18 mouse cellular contexts compared by ENCODE assay signal in the genomic region with DNA sequence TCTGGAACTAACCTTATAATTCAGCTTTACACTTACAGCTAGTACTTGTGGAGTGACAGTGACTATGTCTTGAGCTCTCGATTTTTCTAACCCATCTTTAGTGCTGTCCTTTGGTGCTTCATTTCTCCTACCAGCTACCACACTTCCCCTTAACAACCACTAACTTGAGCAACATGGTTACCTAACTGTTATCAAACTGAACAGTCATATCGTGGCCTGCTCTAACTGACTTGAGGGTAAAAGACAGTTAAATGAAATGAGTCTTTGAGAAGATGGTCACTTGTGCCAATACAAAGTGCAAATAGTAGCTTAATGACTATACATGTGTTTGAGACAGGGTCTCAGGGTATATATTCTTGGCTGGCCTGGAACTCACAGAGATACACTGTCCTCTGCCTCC. TPM values are rescaled to one million over a fixed set of nuclear protein-coding genes. Genes with fewer than 3 reads are reported as not detected.
DNase-seq lines count a peak whose midpoint lies in the region; ATAC-seq and TF ChIP-seq lines count a peak whose summit lies in the region.
"Had no signal": no experiment of that assay in that cellular context is flagged by ENCODE, and none has a peak within 500 bp of the region (broad histone marks: within the 10 kb centered on the region; RNA-seq: fewer than 3 reads in every experiment).

No protein-coding gene starts in this region.

- H3K9ac ChIP-seq in lung, postnatal 0 days (replicated peaks; ENCODE audit: low read depth) = no peak overlapping the region
- no peak overlapping the region for H3K9ac ChIP-seq in liver, postnatal 0 days (replicated peaks)
- H3K9ac ChIP-seq: forebrain, postnatal 0 days; heart, embryonic 15.5 days; hindbrain, embryonic 14.5 days; limb, embryonic 12.5 days had no signal

- H3K27ac ChIP-seq in lung, postnatal 0 days (ENCODE audit: low read length) = no peak overlapping the region
- H3K27ac ChIP-seq in liver, postnatal 0 days (ENCODE audit: low read depth) = no peak overlapping the region
- H3K27ac ChIP-seq: forebrain, embryonic 10.5 days; heart, embryonic 15.5 days; hindbrain, embryonic 14.5 days; kidney, postnatal 0 days; limb, embryonic 12.5 days had no signal

- no peak overlapping the region for H3K4me3 ChIP-seq in lung, postnatal 0 days (ENCODE audit: low read depth, low read length)
- H3K4me3 ChIP-seq in liver, postnatal 0 days (ENCODE audit: low read depth, low read length) = 0 out of 2 replicates have a peak overlapping the region, but pooled peaks have one; percentile 81
- H3K4me3 ChIP-seq: forebrain, embryonic 10.5 days; heart, embryonic 15.5 days; limb, embryonic 12.5 days had no signal

- intact Hi-C loops in gastrocnemius, postnatal 14 days (cut with DNase I; ENCODE audit: low total_unique reads) = no loop called here
- intact Hi-C loops in heart, postnatal 36 days (cut with DNase I) = loop anchor here (10.0 kb wide), 1 partner anchor 1512 kb away; a partner anchor contains a TSS

- no peak for TF ChIP-seq CTCF in lung, postnatal 0 days (IDR thresholded peaks at IDR 0.05)
- no peak for TF ChIP-seq CTCF in liver, postnatal 0 days (IDR thresholded peaks at IDR 0.05; ENCODE audit: low read depth)

- no peaks in the 10 kb centered on the region; the same call in 1 of the 2 replicates for H3K4me1 ChIP-seq in lung, postnatal 0 days (ENCODE audit: insufficient read depth, low read depth, low read length)
- peaks cover 5% of the 10 kb centered on the region for H3K4me1 ChIP-seq in liver, postnatal 0 days (ENCODE audit: insufficient read depth)
- H3K4me1 ChIP-seq: limb, embryonic 12.5 days had no signal

- H3K9me3 ChIP-seq in lung, postnatal 0 days (ENCODE audit: low read length) = no peaks in the 10 kb centered on the region
- H3K9me3 ChIP-seq in liver, postnatal 0 days (ENCODE audit: low read length) = no peaks in the 10 kb centered on the region
- H3K9me3 ChIP-seq: forebrain, embryonic 10.5 days; heart, embryonic 15.5 days; limb, embryonic 12.5 days had no signal

- no peaks in the 10 kb centered on the region for H3K36me3 ChIP-seq in lung, postnatal 0 days (ENCODE audit: insufficient read depth, low read length)
- H3K36me3 ChIP-seq in liver, postnatal 0 days (replicated peaks; ENCODE audit: insufficient read depth, low read length) = no peaks in the 10 kb centered on the region
- H3K36me3 ChIP-seq: forebrain, embryonic 10.5 days; heart, embryonic 15.5 days; limb, embryonic 12.5 days had no signal

- peak; percentile 37 for DNase-seq in lung, postnatal 0 days (ENCODE audit: low spot score)
- DNase-seq in lung, postnatal 10 days = no peak
- no peak for DNase-seq in liver, postnatal 0 days
- no peak for DNase-seq in gastrocnemius, postnatal 14 days
- DNase-seq in heart, postnatal 36 days = no peak
- DNase-seq: adrenal gland, adult 8-10 months; cerebellum, postnatal 25 days; forebrain, postnatal 0 days; kidney, adult 11 months; retina, postnatal 1 day had no signal

- H3K27me3 ChIP-seq in lung, postnatal 0 days (replicated peaks; ENCODE audit: insufficient read depth, low read length) = no peaks in the 10 kb centered on the region
- H3K27me3 ChIP-seq in liver, postnatal 0 days (ENCODE audit: insufficient read depth, low read length) = no peaks in the 10 kb centered on the region
- H3K27me3 ChIP-seq: heart, embryonic 15.5 days; limb, embryonic 12.5 days had no signal

- no peak for TF ChIP-seq EP300 in lung, postnatal 0 days (IDR thresholded peaks at IDR 0.05)
- TF ChIP-seq EP300 in liver, postnatal 0 days (IDR thresholded peaks at IDR 0.05; ENCODE audit: low read depth) = no peak

- no peak for ATAC-seq in lung, postnatal 0 days
- ATAC-seq in hematopoietic stem cell, adult 5-6 weeks (replicated peaks in 1 of 2; ENCODE audit: insufficient read depth in 1 of 2, low FRiP score in 2 of 2, low TSS enrichment in 1 of 2, low read depth in 1 of 2, poor library complexity in 2 of 2, severe bottlenecking in 2 of 2) = peak; percentile 47 to 54
- ATAC-seq in liver, postnatal 0 days = no peak
- no peak for ATAC-seq in CD4-positive, CD25-positive, alpha-beta regulatory T cell, adult 4 months
- ATAC-seq: forebrain, postnatal 0 days; Patski had no signal

- H3K4me2 ChIP-seq in lung, postnatal 0 days (replicated peaks; ENCODE audit: low read depth, low read length) = no peak overlapping the region; the same call in 1 of the 2 replicates
- H3K4me2 ChIP-seq in liver, postnatal 0 days (ENCODE audit: low read depth, low read length) = peak overlapping the region; percentile 81
- H3K4me2 ChIP-seq: limb, embryonic 12.5 days had no signal

- whole genome bisulfite sequencing in lung, postnatal 0 days = 68% methylated on average over 2 of the region's 2 CpGs
- 32% methylated on average over 2 of the region's 2 CpGs for WGBS in liver, postnatal 0 days (ENCODE audit: insufficient replicate concordance)

RNA-seq across cellular contexts. Expression of a gene that starts 1.8 kb away (rescaled TPM):
- 35.2 and 36.6 TPM in 2 replicates for polyA plus RNA-seq in lung, postnatal 0 days (2015; fragmentation: Nextera tagmentation; extraction: Ambion mirVana)
- 77.9 and 79.5 TPM in 2 replicates for total RNA-seq in hematopoietic stem cell, adult 5-6 weeks (2017)
- polyA plus RNA-seq in liver, postnatal 0 days (2015; fragmentation: Nextera tagmentation; extraction: Ambion mirVana) = 6.1 and 6.3 TPM in 2 replicates
- 10 to 100 TPM; 21.4 to 22.1 TPM for total RNA-seq in gastrocnemius, postnatal 14 days (2021)
- 10 to 100 TPM; 18.2 to 18.5 TPM for total RNA-seq in heart, postnatal 36 days (2021)
- 1 to 10 TPM; 6.0 to 8.7 TPM for polyA plus RNA-seq in CD4-positive, CD25-positive, alpha-beta regulatory T cell, adult 4 months (2017; shearing (Covaris generic))

Comparison
In these comparisons a context has a peak if more than half of its experiments do, and no peak if none do; other contexts are left out.
1. ATAC-seq: peak in hematopoietic stem cell, adult 5-6 weeks (2 of 2); none in lung, postnatal 0 days (single experiment), liver, postnatal 0 days (single experiment) and CD4-positive, CD25-positive, alpha-beta regulatory T cell, adult 4 months (single experiment).